In genomic region chr6:38297580-38298245, GRCm38 (mm10) we compare ENCODE assay signal across 8 mouse cellular contexts. TPM values are rescaled to one million over a fixed set of nuclear protein-coding genes. Genes with fewer than 3 reads are reported as not detected.
DNase-seq lines count a peak whose midpoint lies in the region; ATAC-seq lines count a peak whose summit lies in the region.

No protein-coding gene starts in this region.

- H3K4me1 ChIP-seq in forebrain, embryonic 14.5 days (ENCODE audit: control insufficient read depth, insufficient read depth, low read length): peaks cover 3% of the 10 kb centered on the region; the same call in 1 of the 2 replicates
- peaks cover 23% of the 10 kb centered on the region for H3K4me1 ChIP-seq in liver, embryonic 13.5 days (replicated peaks)

- H3K36me3 ChIP-seq in forebrain, embryonic 14.5 days (ENCODE audit: control insufficient read depth, insufficient read depth, low read length): peaks cover 31% of the 10 kb centered on the region
- peaks cover 37% of the 10 kb centered on the region for H3K36me3 ChIP-seq in liver, embryonic 13.5 days

- H3K27me3 ChIP-seq in forebrain, embryonic 14.5 days (replicated peaks; ENCODE audit: control insufficient read depth, insufficient read depth, low read length): no peaks in the 10 kb centered on the region
- H3K27me3 ChIP-seq in liver, embryonic 13.5 days: no peaks in the 10 kb centered on the region

- peak overlapping the region; percentile 76 for H3K4me3 ChIP-seq in forebrain, embryonic 14.5 days (ENCODE audit: low read depth, low read length)
- H3K4me3 ChIP-seq in liver, embryonic 13.5 days (replicated peaks): peak overlapping the region; percentile 79

- 50% methylated on average over 12 of the region's 12 CpGs for whole genome bisulfite sequencing in forebrain, embryonic 14.5 days
- 54% methylated on average over 12 of the region's 12 CpGs for WGBS in liver, embryonic 13.5 days (ENCODE audit: insufficient replicate concordance)

- H3K9ac ChIP-seq in forebrain, embryonic 14.5 days (ENCODE audit: low read length): peak overlapping the region; percentile 95
- peak overlapping the region; percentile 81 for H3K9ac ChIP-seq in liver, embryonic 13.5 days

- H3K4me2 ChIP-seq in forebrain, embryonic 14.5 days (ENCODE audit: low read length): peak overlapping the region; percentile 70
- peak overlapping the region; percentile 92 for H3K4me2 ChIP-seq in liver, embryonic 13.5 days

- H3K9me3 ChIP-seq in forebrain, embryonic 14.5 days (replicated peaks; ENCODE audit: control insufficient read depth, low read length): no peaks in the 10 kb centered on the region
- H3K9me3 ChIP-seq in liver, embryonic 13.5 days (replicated peaks): no peaks in the 10 kb centered on the region

- peak; percentile 8 for DNase-seq in embryo, embryonic 10 days (ENCODE audit: low spot score)
- DNase-seq in embryo, embryonic 9.5 days (ENCODE audit: extremely low spot score): no peak
- peak; percentile 17 for DNase-seq in 416B (ENCODE audit: low read depth)
- peak; percentile 4 for DNase-seq in forebrain, embryonic 14.5 days (ENCODE audit: low spot score)
- no peak for DNase-seq in liver, embryonic 13.5 days
- no peak for DNase-seq in right cerebral cortex, postnatal 4 days
- DNase-seq in cerebellum, adult 8-10 months: no peak
- DNase-seq in gastrocnemius, adult 18-20 months (ENCODE audit: low spot score): no peak

- ATAC-seq in forebrain, embryonic 14.5 days: no peak
- no peak for ATAC-seq in liver, embryonic 13.5 days (ENCODE audit: low read depth)

- H3K27ac ChIP-seq in forebrain, embryonic 14.5 days (ENCODE audit: low read depth, low read length): peak overlapping the region; percentile 92
- no peak overlapping the region; the same call in none of the 2 replicates for H3K27ac ChIP-seq in liver, embryonic 13.5 days

RNA-seq across cellular contexts. Expression of gene Zc3hav1l, which starts 1.3 kb away (rescaled TPM):
- 5.3 and 6.1 TPM in 2 replicates for polyA plus RNA-seq in forebrain, embryonic 14.5 days (2014; fragmentation: Nextera tagmentation; extraction: Ambion mirVana)
- polyA plus RNA-seq in liver, embryonic 13.5 days (2015; fragmentation: Nextera tagmentation; extraction: Ambion mirVana): 1.6 and 2.1 TPM in 2 replicates
- under 1 TPM; 0.23 to 0.31 TPM for total RNA-seq in gastrocnemius, adult 18-20 months (2021)

RNA-seq across cellular contexts. Expression of gene D630045J12Rik, which starts 43.9 kb away (rescaled TPM):
- polyA plus RNA-seq in forebrain, embryonic 14.5 days (2014; fragmentation: Nextera tagmentation; extraction: Ambion mirVana): 10.9 and 13.3 TPM in 2 replicates
- polyA plus RNA-seq in liver, embryonic 13.5 days (2015; fragmentation: Nextera tagmentation; extraction: Ambion mirVana): 0.28 and 0.31 TPM in 2 replicates
- under 1 TPM; 0.21 to 0.23 TPM for total RNA-seq in gastrocnemius, adult 18-20 months (2021)

RNA-seq across cellular contexts. Expression of gene Zc3hav1, which starts 56.7 kb away (rescaled TPM):
- 0.71 and 1.1 TPM in 2 replicates for polyA plus RNA-seq in forebrain, embryonic 14.5 days (2014; fragmentation: Nextera tagmentation; extraction: Ambion mirVana)
- polyA plus RNA-seq in liver, embryonic 13.5 days (2015; fragmentation: Nextera tagmentation; extraction: Ambion mirVana): 24.6 and 25.8 TPM in 2 replicates
- 1 to 10 TPM; 6.3 to 7.3 TPM for total RNA-seq in gastrocnemius, adult 18-20 months (2021)

Comparison
In these comparisons a context has a peak if more than half of its experiments do, and no peak if none do; other contexts are left out.
1. DNase-seq: peak in embryo, embryonic 10 days (single experiment), 416B (single experiment) and forebrain, embryonic 14.5 days (single experiment); none in embryo, embryonic 9.5 days (single experiment), liver, embryonic 13.5 days (single experiment), right cerebral cortex, postnatal 4 days (single experiment), cerebellum, adult 8-10 months (single experiment) and gastrocnemius, adult 18-20 months (single experiment).
2. RNA of gene Zc3hav1, which starts 56.7 kb away (polyA plus RNA-seq): 24.6 to 25.8 TPM in liver, embryonic 13.5 days; 0.71 to 1.1 TPM in forebrain, embryonic 14.5 days; every median in the first group is over 10 times any median in the second.